Mouse (Mus musculus) MEL-GATA-1-ER (cell line): ENCODE measurements around the gene Pola1.

Source experiments
- DNase-seq: peaks from one replicate; pipeline ENCODE4 v3.0.0-alpha.2; 2012; ENCODE audit warnings: low read depth; ENCODE audit errors: extremely low read depth

Pola1 gene

GRCm38 (mm10) chrX:93289076-93289475, 342.9 kb downstream of the Pola1 start:
- DNase-seq, result no peak

GRCm38 (mm10) chrX:93288339-93288738, 343.6 kb downstream of the Pola1 start:
- DNase-seq, result no peak

GRCm38 (mm10) chrX:93286291-93286893, 345.6 kb downstream of the Pola1 start, which contains the start of gene Arx:
Gene Arx (plus strand): TSS chrX:93286445.
- DNase-seq, result no peak

GRCm38 (mm10) chrX:93285091-93285490, 346.9 kb downstream of the Pola1 start:
- no peak for DNase-seq

GRCm38 (mm10) chrX:93281756-93282155, 350.2 kb downstream of the Pola1 start:
- no peak for DNase-seq

DNA sequence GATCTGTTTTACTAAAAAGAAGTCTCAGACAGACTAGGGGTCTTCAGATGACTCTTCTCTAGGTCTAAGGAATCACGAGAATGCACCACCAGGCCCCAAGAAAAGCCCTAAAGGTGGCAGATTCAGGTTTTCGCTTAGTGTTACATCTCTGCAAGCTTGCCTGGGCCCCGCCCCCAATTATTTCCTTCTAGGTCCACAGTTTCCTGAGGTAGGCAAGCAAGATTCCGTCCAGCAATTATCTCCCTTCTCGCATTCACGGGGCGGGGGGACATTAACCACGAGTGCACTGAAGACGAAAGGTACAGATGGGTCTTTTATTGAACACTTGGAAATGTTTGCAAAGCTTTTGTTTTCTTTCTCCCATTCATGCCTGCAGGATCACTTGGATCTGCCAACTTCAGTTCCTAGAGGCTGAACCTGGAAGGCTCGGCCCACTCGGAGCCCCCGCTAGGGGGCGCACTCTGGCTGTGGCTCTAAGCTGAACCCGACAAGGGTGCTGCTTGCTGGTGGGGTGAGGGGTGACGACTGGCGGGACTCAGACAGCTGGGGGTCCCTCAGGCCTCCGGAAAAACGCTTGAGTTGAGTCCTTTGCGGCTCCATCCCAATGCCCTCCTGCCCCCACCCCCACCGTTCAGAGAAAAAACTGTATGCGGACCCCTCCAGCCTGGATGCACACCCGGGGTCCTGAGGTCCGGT, 350.8 kb downstream of the Pola1 start:
- DNase-seq, result peak; percentile 68

DNA sequence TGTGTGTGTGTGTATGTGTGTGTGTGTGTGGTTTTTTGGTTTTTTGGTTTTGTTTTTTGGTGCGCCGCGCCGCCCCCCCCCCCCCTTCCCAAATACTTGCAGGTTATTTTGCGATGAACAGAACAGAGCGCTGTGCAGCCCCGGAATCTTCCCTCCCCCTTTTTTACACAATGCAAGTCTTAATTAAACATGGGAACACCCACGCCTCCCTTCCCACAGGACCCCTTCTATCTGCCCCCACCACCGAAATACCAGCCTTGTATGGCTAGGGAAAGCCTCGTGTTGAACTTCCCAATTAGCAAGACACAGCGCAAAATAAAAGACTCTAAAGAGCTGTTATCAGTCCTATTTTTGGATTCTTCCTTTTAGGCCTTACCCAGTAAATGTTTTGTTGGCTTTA, 352.0 kb downstream of the Pola1 start:
- DNase-seq, result no peak

- no peak for DNase-seq
These were observed 356.3 kb downstream of the Pola1 start for GRCm38 (mm10) chrX:93275689-93276088.
